Mouse (Mus musculus): Measurements from ENCODE around the gene Zic4. TPM values are rescaled to one million over a fixed set of nuclear protein-coding genes. Genes with fewer than 3 reads are reported as not detected.

The Zic4 gene
- polyA plus RNA-seq, 1 experiment, result not detected

DNA sequence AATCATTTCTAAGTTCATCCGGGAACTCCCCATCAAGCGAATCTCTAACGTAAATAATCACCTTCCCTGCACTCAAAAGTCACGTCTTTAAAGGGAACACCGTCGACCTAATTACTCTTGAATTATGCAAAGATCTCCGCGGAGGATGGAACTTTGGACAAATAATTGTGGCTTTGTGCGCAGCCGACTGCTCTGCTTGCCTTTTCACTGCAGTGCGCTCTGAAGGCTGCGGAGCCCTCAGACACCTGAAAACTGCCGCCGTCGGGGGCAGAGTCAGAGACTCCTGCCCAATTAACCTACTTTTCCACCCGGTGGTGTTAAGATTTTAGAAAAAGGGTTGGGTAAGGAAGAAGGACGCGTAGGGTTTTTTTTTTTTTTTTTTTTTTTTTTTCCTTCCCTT lies 58.2 kb downstream of the Zic4 start:
- WGBS, result 3% methylated on average over 18 of the region's 18 CpGs
- H3K27ac ChIP-seq (ENCODE audit: insufficient read depth, low read depth, low read length), result no peak overlapping the region
- no peaks in the 10 kb centered on the region for H3K4me1 ChIP-seq (ENCODE audit: control insufficient read depth, insufficient read depth, low read length)
- no peak overlapping the region for H3K4me3 ChIP-seq (ENCODE audit: insufficient read depth, low read depth, low read length)
- TF ChIP-seq POLR2A (IDR thresholded peaks at IDR 0.05; ENCODE audit: insufficient read depth, low read depth, low read length), result no peak
- TF ChIP-seq CTCF (IDR thresholded peaks at IDR 0.05; ENCODE audit: insufficient read depth, low read depth, low read length), result no peak

Other genes with a start within 250 kb of the Zic4 start
- gene Zic1, start 3.4 kb downstream of the Zic4 start, polyA plus RNA-seq (2012; ENCODE audit: insufficient read depth, insufficient read length, low replicate concordance, missing spikeins), result not detected in 2 replicates

Data from olfactory bulb, adult 2 months (tissue).